Mouse (Mus musculus): ENCODE results near the gene Btla.

The Btla gene

DNA sequence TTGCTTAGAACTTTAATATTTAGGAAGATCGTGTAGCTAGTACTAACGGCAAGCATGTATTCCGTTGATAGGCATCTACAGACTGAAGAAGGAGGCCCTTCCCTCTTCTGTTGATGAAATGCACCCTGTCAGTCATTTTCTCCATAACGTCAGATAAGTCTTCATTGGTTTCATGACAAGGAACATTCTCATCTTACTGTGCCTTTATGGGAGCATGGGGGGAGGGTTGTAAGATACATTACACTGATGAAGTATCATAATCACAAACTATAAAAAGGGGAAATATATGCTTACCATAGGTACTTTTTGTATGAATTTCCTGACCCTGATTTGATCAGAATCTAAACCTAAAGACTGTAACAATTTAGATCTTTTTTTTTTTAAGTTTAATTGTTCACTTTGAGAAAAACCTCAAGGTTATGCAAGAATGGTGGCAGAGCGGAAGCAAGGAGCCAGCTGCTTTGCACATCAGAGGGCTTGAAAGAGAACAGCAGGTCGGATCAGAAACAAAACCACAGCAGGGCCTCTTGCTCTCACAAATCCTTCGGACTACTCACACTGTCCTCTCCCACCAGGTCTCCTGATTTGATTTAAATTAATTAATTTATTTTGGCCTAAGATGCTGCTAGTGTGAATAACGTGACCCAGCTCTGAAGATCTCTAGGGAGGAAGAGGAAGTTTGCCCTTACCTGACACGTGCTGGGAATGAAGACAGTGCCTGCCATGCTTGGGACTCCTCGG, at the start of gene Btla:
Btla (plus strand) TSS at position 668 of the 741 bp plus-strand sequence.
- in situ Hi-C loops (cut with MboI, MseI) = no loop called here

DNA sequence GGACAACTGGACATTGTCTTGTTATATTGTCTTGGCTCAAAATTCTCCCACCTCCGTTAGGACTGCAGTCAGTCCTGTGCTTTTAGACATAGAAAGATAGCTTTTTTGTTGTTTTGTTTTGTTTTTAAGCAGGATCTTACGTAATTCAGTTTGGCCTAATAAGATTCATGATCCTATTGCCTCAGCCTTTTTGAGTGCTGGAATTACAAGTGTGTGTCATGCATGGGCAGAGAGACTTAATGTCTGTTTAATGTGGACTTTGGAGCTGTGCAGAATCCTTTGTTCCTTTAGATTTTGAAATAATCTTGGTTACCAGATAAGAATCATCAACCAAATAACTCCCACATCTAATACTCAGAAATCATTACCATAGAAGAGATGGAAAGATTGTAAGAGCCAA, 45.6 kb upstream of the Btla start:
- in situ Hi-C loops (cut with MboI, MseI) = no loop called here

- in situ Hi-C loops (cut with MboI, MseI) = no loop called here
Observed at GRCm38 (mm10) chr16:45181824-45182223, 42.3 kb upstream of the Btla start.

GRCm38 (mm10) chr16:45192613-45193012, 31.5 kb upstream of the Btla start:
- in situ Hi-C loops (cut with MboI, MseI) = loop anchor here (10.0 kb wide), 1 partner anchor 212 kb away; the partner anchor contains the start of gene Cd200

DNA sequence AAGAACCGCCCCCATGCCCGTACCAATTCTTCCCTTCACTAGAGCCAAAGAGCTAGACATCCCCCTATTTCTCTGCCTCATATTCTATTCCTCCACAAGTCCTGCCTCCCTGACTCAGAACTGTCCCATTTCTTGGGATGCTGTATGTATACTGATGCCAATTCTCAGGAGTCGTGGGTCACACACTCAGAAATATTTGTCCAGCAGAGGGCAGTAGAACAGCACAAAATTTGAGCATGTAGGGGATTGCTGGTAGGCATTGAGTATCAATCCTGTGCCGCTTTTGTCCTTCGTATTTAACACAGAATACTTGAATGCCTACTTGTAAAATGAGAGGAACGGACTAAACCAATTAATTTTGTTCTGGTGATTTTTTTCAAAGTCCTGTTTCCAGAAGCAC, 27.3 kb upstream of the Btla start:
- in situ Hi-C loops (cut with MboI, MseI) = loop anchor here (5.0 to 10.0 kb wide), 2 partner anchors 208 to 425 kb away; partner anchors contain the start of gene Cd200

DNA sequence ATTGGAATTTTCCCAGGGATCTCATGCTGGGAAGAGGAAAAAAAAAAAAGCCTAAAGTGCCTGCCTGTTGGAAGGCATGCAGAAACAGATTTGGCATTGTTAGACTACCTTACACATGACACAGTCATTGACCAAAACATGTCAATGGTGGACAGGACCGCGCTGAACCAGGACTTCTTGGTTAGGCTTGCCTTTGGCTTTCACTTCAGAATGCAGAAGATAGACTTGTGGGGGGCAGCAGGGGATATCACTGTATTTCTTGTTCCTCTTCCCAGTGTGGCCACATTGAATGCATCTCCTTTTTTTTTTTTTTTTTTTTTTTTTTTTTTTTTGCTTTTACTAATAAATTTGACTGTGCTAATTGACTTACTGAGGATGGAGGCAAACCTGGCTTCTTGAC, 22.7 kb upstream of the Btla start:
- in situ Hi-C loops (cut with MboI, MseI) = no loop called here

GRCm38 (mm10) chr16:45204438-45204837, 19.7 kb upstream of the Btla start:
- in situ Hi-C loops (cut with MboI, MseI) = no loop called here

DNA sequence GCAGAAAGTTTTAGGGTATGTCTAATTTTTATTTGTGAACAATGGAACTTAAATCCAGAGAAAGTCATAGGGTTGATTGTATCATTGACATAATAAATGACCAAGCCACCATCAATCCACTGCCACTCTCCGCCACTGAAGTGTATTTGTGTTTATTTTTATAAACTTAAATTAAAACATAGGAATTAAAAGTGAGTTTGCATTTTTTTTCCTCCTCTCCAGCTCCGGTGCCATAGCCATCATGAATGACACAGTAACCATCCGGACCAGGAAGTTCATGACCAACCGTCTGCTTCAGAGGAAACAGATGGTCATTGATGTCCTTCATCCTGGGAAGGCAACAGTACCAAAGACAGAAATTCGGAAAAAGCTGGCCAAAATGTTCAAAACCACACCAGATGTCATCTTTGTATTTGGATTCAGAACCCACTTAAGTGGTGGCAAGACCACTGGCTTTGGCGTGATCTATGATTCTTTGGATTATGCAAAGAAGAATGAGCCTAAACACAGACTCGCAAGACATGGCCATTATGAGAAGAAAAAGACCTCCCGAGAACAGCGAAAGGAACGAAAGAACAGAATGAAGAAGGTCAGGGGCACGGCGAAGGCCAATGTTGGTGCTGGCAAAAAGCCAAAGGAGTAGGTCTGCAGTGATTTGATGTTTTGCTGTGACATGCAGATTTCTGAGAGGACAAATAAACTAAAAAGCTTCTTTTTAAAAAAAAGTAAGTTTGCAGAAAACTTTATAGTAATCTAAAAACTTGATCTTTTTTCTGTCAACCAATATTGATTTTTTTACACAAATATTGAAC, 19.1 kb upstream of the Btla start:
- in situ Hi-C loops (cut with MboI, MseI) = no loop called here

DNA sequence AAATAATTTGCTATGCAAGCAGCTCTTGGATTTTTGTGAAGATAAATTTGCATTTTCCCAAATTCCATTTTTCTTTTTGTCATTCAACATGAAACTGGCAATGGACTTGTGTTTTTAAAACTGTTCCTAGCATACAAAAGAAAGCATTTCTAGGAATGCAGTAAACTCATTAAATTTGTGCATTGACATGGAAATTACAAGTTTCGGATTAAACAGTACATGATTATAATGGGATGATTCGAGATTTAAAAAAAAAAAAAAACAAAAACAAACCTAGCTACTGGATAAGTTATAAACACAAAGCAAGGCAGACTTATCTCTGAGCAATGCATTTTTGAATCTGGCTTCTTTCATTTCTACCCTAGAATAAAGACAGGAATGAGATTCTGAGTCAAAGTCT, 2.1 kb upstream of the Btla start:
- in situ Hi-C loops (cut with MboI, MseI) = no loop called here

DNA sequence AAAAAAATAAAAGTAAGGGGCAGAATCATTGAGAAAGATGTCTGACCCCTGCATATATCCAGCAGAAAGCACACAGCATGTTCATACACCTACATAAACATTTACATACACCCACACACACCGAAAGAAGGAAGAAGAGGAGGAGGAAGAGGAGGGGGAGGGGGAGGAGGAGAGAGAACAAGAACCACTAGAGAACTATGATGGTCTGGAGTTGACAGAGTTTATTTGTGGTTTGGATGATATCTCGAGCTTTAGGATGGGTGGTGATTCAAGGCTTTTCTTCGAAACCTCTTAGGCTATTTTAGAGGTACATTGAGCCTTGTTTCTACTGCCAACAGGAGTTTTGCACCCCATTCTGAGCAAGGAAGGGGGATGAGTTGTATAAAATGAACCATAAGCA, 1.3 kb upstream of the Btla start:
- in situ Hi-C loops (cut with MboI, MseI) = no loop called here

DNA sequence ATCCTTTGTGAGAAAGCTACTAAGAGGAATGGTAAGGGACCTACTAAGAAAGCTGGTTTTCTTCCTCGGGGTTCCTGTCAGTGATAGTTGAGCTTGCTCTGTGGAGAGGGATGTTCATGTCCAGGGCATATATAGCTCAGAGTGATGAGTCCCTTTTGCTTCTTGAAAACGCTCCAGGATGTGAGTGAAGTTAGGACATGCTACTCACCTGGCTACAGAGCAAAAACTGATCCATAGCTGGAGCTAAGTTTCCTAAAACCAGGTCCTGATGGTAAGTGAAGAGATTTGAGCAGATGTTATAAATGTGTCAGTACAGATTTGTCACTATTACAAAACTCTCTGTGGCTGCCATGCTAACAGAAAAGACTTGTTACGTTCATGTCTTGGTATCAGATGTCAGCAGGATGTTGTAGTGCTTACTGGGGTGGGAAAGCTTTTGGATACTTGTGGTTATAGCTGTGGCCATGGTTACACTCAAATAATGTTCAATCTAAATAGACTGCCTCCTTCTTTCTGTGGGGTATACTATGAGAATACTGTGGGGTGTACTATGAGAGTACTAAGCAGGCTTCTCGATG, 405 bp downstream of the Btla start:
- in situ Hi-C loops (cut with MboI, MseI) = loop anchor here (25.0 kb wide), 1 partner anchor 788 kb away; the partner anchor contains the start of gene Plcxd2

- in situ Hi-C loops (cut with MboI, MseI) = loop anchor here (25.0 kb wide), 1 partner anchor 785 kb away; the partner anchor contains the start of gene Plcxd2
Observed at GRCm38 (mm10) chr16:45227002-45227401, 2.9 kb downstream of the Btla start.

GRCm38 (mm10) chr16:45231296-45231695, 7.2 kb downstream of the Btla start:
- in situ Hi-C loops (cut with MboI, MseI) = loop anchor here (10.0 to 25.0 kb wide), 2 partner anchors 174 to 781 kb away; partner anchors contain the start of genes Cd200 and Plcxd2

DNA sequence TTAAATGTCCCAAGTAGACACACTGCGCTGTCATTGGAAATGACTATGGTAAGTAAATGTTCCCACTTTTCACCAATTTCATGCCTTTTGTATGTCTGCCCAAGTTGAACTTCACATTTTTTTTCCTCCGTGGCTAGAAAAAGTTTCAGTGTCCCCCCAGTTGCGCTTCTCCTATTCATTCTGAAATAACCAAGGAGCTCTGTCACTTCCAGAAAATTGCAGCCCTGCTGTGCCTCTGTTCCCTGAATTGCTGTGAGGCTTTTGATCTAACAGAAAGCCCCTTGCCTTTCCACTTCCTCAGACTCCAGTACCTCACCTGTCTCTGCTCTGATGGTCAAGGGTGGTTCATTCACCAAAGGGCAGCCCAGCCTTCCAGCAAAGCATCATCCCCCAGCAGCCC, 8.9 kb downstream of the Btla start:
- in situ Hi-C loops (cut with MboI, MseI) = loop anchor here (10.0 to 25.0 kb wide), 2 partner anchors 172 to 779 kb away; partner anchors contain the start of genes Cd200 and Plcxd2

- in situ Hi-C loops (cut with MboI, MseI) = loop anchor here (25.0 kb wide), 1 partner anchor 770 kb away; the partner anchor contains the start of gene Plcxd2
Observed at GRCm38 (mm10) chr16:45242700-45243099, 18.6 kb downstream of the Btla start.

DNA sequence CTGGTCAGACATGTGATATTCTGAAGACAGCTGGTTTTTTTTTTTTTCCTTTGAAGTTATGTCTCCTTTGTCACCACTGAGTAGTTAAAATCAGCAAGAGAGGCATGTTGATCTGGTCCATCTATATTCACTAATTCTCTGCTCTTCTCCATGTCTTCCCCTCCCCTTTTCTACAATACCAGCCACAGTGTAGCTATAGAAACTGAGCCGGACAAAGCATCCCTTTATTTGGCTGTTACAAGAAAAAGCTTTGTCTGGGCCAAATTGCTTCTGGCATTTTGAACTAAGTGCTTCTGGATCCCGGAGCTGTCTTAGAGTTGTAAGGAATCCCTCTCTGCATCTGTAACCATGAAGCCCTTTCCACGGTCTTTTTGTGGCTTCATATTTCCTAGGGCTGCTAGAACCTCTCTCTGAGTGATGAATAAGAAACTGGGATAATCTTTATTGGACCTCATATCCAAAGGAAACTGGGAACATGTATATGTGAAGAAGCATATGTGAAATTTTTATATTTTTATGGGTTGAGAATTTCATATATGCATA, 20.9 kb downstream of the Btla start:
- in situ Hi-C loops (cut with MboI, MseI) = loop anchor here (25.0 kb wide), 1 partner anchor 767 kb away; the partner anchor contains the start of gene Plcxd2

DNA sequence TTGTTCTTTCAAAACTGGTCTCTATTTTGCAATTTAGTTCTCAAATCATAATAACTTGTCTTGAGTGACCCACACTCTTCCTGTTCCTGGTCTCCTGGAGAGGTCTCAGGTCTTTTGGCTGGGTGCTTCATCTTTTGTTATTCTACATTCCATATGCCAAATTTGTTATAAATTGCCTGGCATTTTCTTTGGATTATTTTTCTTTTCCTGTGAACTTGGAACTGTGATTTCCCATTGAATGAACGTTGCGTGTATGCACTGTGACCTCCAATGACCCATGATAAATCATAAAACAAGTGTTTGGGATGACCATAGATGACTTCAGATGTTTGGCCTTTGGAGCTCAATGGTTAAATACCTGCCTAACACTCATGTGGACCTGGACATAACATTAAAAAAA, 25.6 kb downstream of the Btla start:
- in situ Hi-C loops (cut with MboI, MseI) = loop anchor here (25.0 kb wide), 1 partner anchor 763 kb away; the partner anchor contains the start of gene Plcxd2

DNA sequence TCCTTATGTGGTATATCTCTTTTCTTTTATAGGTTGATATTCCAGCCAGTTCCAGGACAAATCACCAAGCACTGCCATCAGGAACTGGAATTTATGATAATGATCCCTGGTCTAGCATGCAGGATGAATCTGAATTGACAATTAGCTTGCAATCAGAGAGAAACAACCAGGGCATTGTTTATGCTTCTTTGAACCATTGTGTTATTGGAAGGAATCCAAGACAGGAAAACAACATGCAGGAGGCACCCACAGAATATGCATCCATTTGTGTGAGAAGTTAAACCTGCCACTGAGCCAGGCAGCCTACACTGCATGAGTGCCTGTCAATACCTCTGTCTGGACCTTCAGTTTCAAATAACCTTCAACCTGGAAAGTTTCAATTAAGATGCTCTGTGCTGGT, 26.2 kb downstream of the Btla start:
- in situ Hi-C loops (cut with MboI, MseI) = no loop called here

GRCm38 (mm10) chr16:45251773-45252413, 27.8 kb downstream of the Btla start:
- in situ Hi-C loops (cut with MboI, MseI) = no loop called here

- in situ Hi-C loops (cut with MboI, MseI) = no loop called here
Observed at GRCm38 (mm10) chr16:45255183-45255861, 31.2 kb downstream of the Btla start.
